Mouse (Mus musculus) spleen, adult 12 weeks (tissue): ENCODE measurements around the gene Ube4a.
A peak's percentile ranks its signal among the peaks of the same experiment; 100 is the strongest.

Source experiments
- DNase-seq: peaks from one replicate; pipeline ENCODE4 v3.0.0; 2022; ENCODE audit warnings: low spot score

Gene Ube4a

GRCm38 (mm10) chr9:44899716-44900115, 65.7 kb downstream of the Ube4a start:
- DNase-seq: no peak

- no peak for DNase-seq
Observed at GRCm38 (mm10) chr9:44897024-44897423, 68.4 kb downstream of the Ube4a start.

- no peak for DNase-seq
Observed at GRCm38 (mm10) chr9:44892664-44893063, 72.7 kb downstream of the Ube4a start.

- no peak for DNase-seq
Observed at GRCm38 (mm10) chr9:44891210-44891609, 74.2 kb downstream of the Ube4a start.

GRCm38 (mm10) chr9:44890122-44890521, 75.3 kb downstream of the Ube4a start:
- DNase-seq: no peak

- DNase-seq: no peak
Observed at GRCm38 (mm10) chr9:44888114-44888624, 77.2 kb downstream of the Ube4a start.

- no peak for DNase-seq
Observed at GRCm38 (mm10) chr9:44882981-44883569, 82.3 kb downstream of the Ube4a start.

GRCm38 (mm10) chr9:44882436-44882980, 82.9 kb downstream of the Ube4a start:
- DNase-seq: no peak

- peak; percentile 43 for DNase-seq
Observed at GRCm38 (mm10) chr9:44881941-44882435, 83.4 kb downstream of the Ube4a start.

GRCm38 (mm10) chr9:44881221-44881871, 84.1 kb downstream of the Ube4a start, which contains the start of gene Kmt2a:
Kmt2a (minus strand) TSS chr9:44881296.
- peak; percentile 95 for DNase-seq

GRCm38 (mm10) chr9:44880309-44881081, 84.9 kb downstream of the Ube4a start:
- DNase-seq: no peak

- DNase-seq: no peak
Observed at GRCm38 (mm10) chr9:44879694-44880271, 85.6 kb downstream of the Ube4a start.

- DNase-seq: no peak
Observed at GRCm38 (mm10) chr9:44878776-44879500, 86.5 kb downstream of the Ube4a start.

GRCm38 (mm10) chr9:44877686-44878085, 87.7 kb downstream of the Ube4a start:
- DNase-seq: no peak

- no peak for DNase-seq
Observed at GRCm38 (mm10) chr9:44875476-44875875, 89.9 kb downstream of the Ube4a start.

- DNase-seq: no peak
Observed at GRCm38 (mm10) chr9:44874198-44874597, 91.2 kb downstream of the Ube4a start.

GRCm38 (mm10) chr9:44873665-44874064, 91.7 kb downstream of the Ube4a start:
- no peak for DNase-seq
